Mouse (Mus musculus) bone marrow, adult 2 months (tissue): ENCODE results near the gene Nfatc2ip.

ENCODE experiments used
- CTCF ChIP-seq: fragments of 200-500 bp; IDR thresholded peaks from 2 replicates; pipeline ENCODE4 v1.5.1; 2011; ENCODE audit warnings: low read length, control low read depth; ENCODE audit not compliant: control insufficient read depth, insufficient read depth
- POLR2A ChIP-seq: fragments of 200-500 bp; IDR thresholded peaks from 2 replicates; pipeline ENCODE4 v1.6.1; 2011; ENCODE audit warnings: low read depth, mild to moderate bottlenecking, control low read depth, low read length, borderline replicate concordance; ENCODE audit not compliant: control insufficient read depth

GRCm38 (mm10) chr7:126377278-126378158 lies 19.0 kb downstream of the Nfatc2ip start, which contains the start of gene Spns1:
- TF ChIP-seq CTCF (peak; percentile 72), POLR2A (peak; percentile 87)
